Mouse (Mus musculus): ENCODE measurements around the gene Ap5s1.

Ap5s1 gene

GRCm38 (mm10) chr2:131187602-131187922, 19.3 kb upstream of the Ap5s1 start:
- no peak for DNase-seq (ENCODE audit: low spot score)

GRCm38 (mm10) chr2:131188311-131188710, 18.6 kb upstream of the Ap5s1 start:
- DNase-seq (ENCODE audit: low spot score) = no peak

- no peak for DNase-seq (ENCODE audit: low spot score)
These were observed 17.2 kb upstream of the Ap5s1 start for GRCm38 (mm10) chr2:131189521-131190309.

- DNase-seq (ENCODE audit: low spot score) = no peak
These were observed 16.4 kb upstream of the Ap5s1 start for GRCm38 (mm10) chr2:131190344-131191004.

GRCm38 (mm10) chr2:131191005-131191390, 15.9 kb upstream of the Ap5s1 start:
- no peak for DNase-seq (ENCODE audit: low spot score)

GRCm38 (mm10) chr2:131196606-131197316, 10.1 kb upstream of the Ap5s1 start:
- no peak for DNase-seq (ENCODE audit: low spot score)

- no peak for DNase-seq (ENCODE audit: low spot score)
These were observed 6.2 kb upstream of the Ap5s1 start for GRCm38 (mm10) chr2:131200710-131201109.

- DNase-seq (ENCODE audit: low spot score) = no peak
These were observed 5.6 kb upstream of the Ap5s1 start for GRCm38 (mm10) chr2:131201262-131201661.

- DNase-seq (ENCODE audit: low spot score) = no peak
These were observed 3.0 kb upstream of the Ap5s1 start for GRCm38 (mm10) chr2:131203816-131204409.

GRCm38 (mm10) chr2:131204410-131204981, 2.4 kb upstream of the Ap5s1 start:
- peak; percentile 87 for DNase-seq (ENCODE audit: low spot score)

- no peak for DNase-seq (ENCODE audit: low spot score)
These were observed 1.2 kb upstream of the Ap5s1 start for GRCm38 (mm10) chr2:131205521-131206182.

- DNase-seq (ENCODE audit: low spot score) = no peak
These were observed 1.5 kb downstream of the Ap5s1 start for GRCm38 (mm10) chr2:131208356-131208755.

GRCm38 (mm10) chr2:131209125-131209795, 2.4 kb downstream of the Ap5s1 start:
- DNase-seq (ENCODE audit: low spot score) = peak; percentile 23

- peak; percentile 95 for DNase-seq (ENCODE audit: low spot score)
These were observed 3.3 kb downstream of the Ap5s1 start for GRCm38 (mm10) chr2:131209969-131210792.

GRCm38 (mm10) chr2:131211026-131211615, 4.2 kb downstream of the Ap5s1 start:
- DNase-seq (ENCODE audit: low spot score) = no peak

- no peak for DNase-seq (ENCODE audit: low spot score)
These were observed 6.9 kb downstream of the Ap5s1 start for GRCm38 (mm10) chr2:131213773-131214172.

- no peak for DNase-seq (ENCODE audit: low spot score)
These were observed 9.3 kb downstream of the Ap5s1 start for GRCm38 (mm10) chr2:131215941-131216858.

GRCm38 (mm10) chr2:131220030-131220429, 13.2 kb downstream of the Ap5s1 start:
- DNase-seq (ENCODE audit: low spot score) = no peak
